Mouse (Mus musculus): Measurements from ENCODE around the gene Cntnap4. TPM values are rescaled to one million over a fixed set of nuclear protein-coding genes. Genes with fewer than 3 reads are reported as not detected.
"Not testable (repeated sequence)": the region's sequence is repeated elsewhere in the genome, so short reads cannot be mapped to it uniquely, and the experiment has no call there.

Gene Cntnap4
- polyA plus RNA-seq, 1 experiment, result not detected

GRCm38 (mm10) chr8:112841057-112841456, 271.2 kb downstream of the Cntnap4 start:
- TF ChIP-seq EP300 (IDR thresholded peaks at IDR 0.05; ENCODE audit: insufficient read depth, low read depth, low read length) (no peak), POLR2A (IDR thresholded peaks at IDR 0.05; ENCODE audit: insufficient read depth, low read length) (no peak), CTCF (IDR thresholded peaks at IDR 0.05; ENCODE audit: low read depth, low read length) (no peak)

GRCm38 (mm10) chr8:112849541-112849940, 279.7 kb downstream of the Cntnap4 start:
- H3K27ac ChIP-seq (ENCODE audit: insufficient read depth, low read length), result not testable (repeated sequence)

More at GRCm38 (mm10) chr8:112841057-112841456, 271.2 kb downstream of the Cntnap4 start:
- Histone ChIP-seq H3K4me3 (ENCODE audit: low read depth, low read length) (no peak overlapping the region), H3K36me3 (ENCODE audit: control insufficient read depth, insufficient read depth, low read length, poor library complexity, severe bottlenecking) (no peaks in the 10 kb centered on the region), H3K4me1 (ENCODE audit: control insufficient read depth, insufficient read depth, low read length) (no peaks in the 10 kb centered on the region), H3K9me3 (replicated peaks; ENCODE audit: control insufficient read depth, insufficient read depth, low read length, poor library complexity, severe bottlenecking) (no peaks in the 10 kb centered on the region), H3K27ac (ENCODE audit: insufficient read depth, low read length) (no peak overlapping the region), H3K9ac (ENCODE audit: low read depth, poor library complexity, severe bottlenecking) (no peak overlapping the region), H3K27me3 (ENCODE audit: control insufficient read depth, insufficient read depth, low read length, poor library complexity, severe bottlenecking) (no peaks in the 10 kb centered on the region)

GRCm38 (mm10) chr8:112906458-112907112, 336.7 kb downstream of the Cntnap4 start:
- no peak overlapping the region for H3K27ac ChIP-seq (ENCODE audit: insufficient read depth, low read length)
- no peak overlapping the region for H3K9ac ChIP-seq (ENCODE audit: low read depth, poor library complexity, severe bottlenecking)
- no peaks in the 10 kb centered on the region; the same call in 1 of the 2 replicates for H3K27me3 ChIP-seq (ENCODE audit: control insufficient read depth, insufficient read depth, low read length, poor library complexity, severe bottlenecking)
- TF ChIP-seq EP300 (IDR thresholded peaks at IDR 0.05; ENCODE audit: insufficient read depth, low read depth, low read length) (no peak), POLR2A (IDR thresholded peaks at IDR 0.05; ENCODE audit: insufficient read depth, low read length) (no peak), CTCF (IDR thresholded peaks at IDR 0.05; ENCODE audit: low read depth, low read length) (no peak)
- H3K9me3 ChIP-seq (replicated peaks; ENCODE audit: control insufficient read depth, insufficient read depth, low read length, poor library complexity, severe bottlenecking), result no peaks in the 10 kb centered on the region
- H3K4me1 ChIP-seq (ENCODE audit: control insufficient read depth, insufficient read depth, low read length), result no peaks in the 10 kb centered on the region
- H3K36me3 ChIP-seq (ENCODE audit: control insufficient read depth, insufficient read depth, low read length, poor library complexity, severe bottlenecking), result no peaks in the 10 kb centered on the region
- H3K4me3 ChIP-seq (ENCODE audit: low read depth, low read length), result no peak overlapping the region

More at GRCm38 (mm10) chr8:112849541-112849940, 279.7 kb downstream of the Cntnap4 start:
- not testable (repeated sequence) for H3K4me3 ChIP-seq (ENCODE audit: low read depth, low read length); H3K9me3 ChIP-seq (replicated peaks; ENCODE audit: control insufficient read depth, insufficient read depth, low read length, poor library complexity, severe bottlenecking); H3K27me3 ChIP-seq (ENCODE audit: control insufficient read depth, insufficient read depth, low read length, poor library complexity, severe bottlenecking); H3K36me3 ChIP-seq (ENCODE audit: control insufficient read depth, insufficient read depth, low read length, poor library complexity, severe bottlenecking); H3K9ac ChIP-seq (ENCODE audit: low read depth, poor library complexity, severe bottlenecking); H3K4me1 ChIP-seq (ENCODE audit: control insufficient read depth, insufficient read depth, low read length)

DNA sequence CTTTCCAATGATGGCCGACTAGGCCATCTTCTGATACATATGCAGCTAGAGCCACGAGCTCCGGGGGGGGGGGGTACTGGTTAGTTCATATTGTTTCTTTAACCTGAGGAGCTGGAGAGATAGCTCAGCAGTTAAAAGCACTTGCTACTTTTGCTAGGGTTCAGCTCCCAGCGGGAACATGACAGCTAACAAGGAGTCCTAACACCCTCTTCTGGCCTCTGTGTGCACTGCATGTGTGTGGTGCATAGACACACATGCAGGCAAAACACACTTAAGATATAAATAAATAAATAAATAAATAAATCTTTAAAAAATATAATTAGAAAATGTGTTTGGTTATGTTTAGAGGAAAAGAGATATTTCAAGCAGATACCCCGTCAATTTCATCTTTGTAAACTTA, 339.7 kb downstream of the Cntnap4 start:
- TF ChIP-seq CTCF (IDR thresholded peaks at IDR 0.05; ENCODE audit: low read depth, low read length) (peak; percentile 48), EP300 (IDR thresholded peaks at IDR 0.05; ENCODE audit: insufficient read depth, low read depth, low read length) (no peak)
- Histone ChIP-seq H3K4me3 (ENCODE audit: low read depth, low read length) (no peak overlapping the region), H3K4me1 (ENCODE audit: control insufficient read depth, insufficient read depth, low read length) (no peaks in the 10 kb centered on the region), H3K27me3 (ENCODE audit: control insufficient read depth, insufficient read depth, low read length, poor library complexity, severe bottlenecking) (no peaks in the 10 kb centered on the region; the same call in 1 of the 2 replicates), H3K36me3 (ENCODE audit: control insufficient read depth, insufficient read depth, low read length, poor library complexity, severe bottlenecking) (no peaks in the 10 kb centered on the region), H3K27ac (ENCODE audit: insufficient read depth, low read length) (no peak overlapping the region), H3K9me3 (replicated peaks; ENCODE audit: control insufficient read depth, insufficient read depth, low read length, poor library complexity, severe bottlenecking) (no peaks in the 10 kb centered on the region), H3K9ac (ENCODE audit: low read depth, poor library complexity, severe bottlenecking) (no peak overlapping the region)

GRCm38 (mm10) chr8:112911422-112911821, 341.6 kb downstream of the Cntnap4 start:
- Histone ChIP-seq H3K9me3 (replicated peaks; ENCODE audit: control insufficient read depth, insufficient read depth, low read length, poor library complexity, severe bottlenecking) (no peaks in the 10 kb centered on the region), H3K27me3 (ENCODE audit: control insufficient read depth, insufficient read depth, low read length, poor library complexity, severe bottlenecking) (no peaks in the 10 kb centered on the region), H3K4me3 (ENCODE audit: low read depth, low read length) (no peak overlapping the region), H3K4me1 (ENCODE audit: control insufficient read depth, insufficient read depth, low read length) (no peaks in the 10 kb centered on the region), H3K36me3 (ENCODE audit: control insufficient read depth, insufficient read depth, low read length, poor library complexity, severe bottlenecking) (no peaks in the 10 kb centered on the region), H3K9ac (ENCODE audit: low read depth, poor library complexity, severe bottlenecking) (no peak overlapping the region), H3K27ac (ENCODE audit: insufficient read depth, low read length) (no peak overlapping the region)
- TF ChIP-seq CTCF (IDR thresholded peaks at IDR 0.05; ENCODE audit: low read depth, low read length) (no peak), EP300 (IDR thresholded peaks at IDR 0.05; ENCODE audit: insufficient read depth, low read depth, low read length) (no peak), POLR2A (IDR thresholded peaks at IDR 0.05; ENCODE audit: insufficient read depth, low read length) (no peak)

- Histone ChIP-seq H3K9ac (ENCODE audit: low read depth, poor library complexity, severe bottlenecking) (no peak overlapping the region), H3K36me3 (ENCODE audit: control insufficient read depth, insufficient read depth, low read length, poor library complexity, severe bottlenecking) (no peaks in the 10 kb centered on the region), H3K9me3 (replicated peaks; ENCODE audit: control insufficient read depth, insufficient read depth, low read length, poor library complexity, severe bottlenecking) (no peaks in the 10 kb centered on the region), H3K4me3 (ENCODE audit: low read depth, low read length) (no peak overlapping the region), H3K27me3 (ENCODE audit: control insufficient read depth, insufficient read depth, low read length, poor library complexity, severe bottlenecking) (no peaks in the 10 kb centered on the region), H3K27ac (ENCODE audit: insufficient read depth, low read length) (no peak overlapping the region), H3K4me1 (ENCODE audit: control insufficient read depth, insufficient read depth, low read length) (no peaks in the 10 kb centered on the region)
- TF ChIP-seq EP300 (IDR thresholded peaks at IDR 0.05; ENCODE audit: insufficient read depth, low read depth, low read length), result no peak
- no peak for TF ChIP-seq POLR2A (IDR thresholded peaks at IDR 0.05; ENCODE audit: insufficient read depth, low read length)
- no peak for TF ChIP-seq CTCF (IDR thresholded peaks at IDR 0.05; ENCODE audit: low read depth, low read length)
Measured at GRCm38 (mm10) chr8:112922151-112922550, 352.3 kb downstream of the Cntnap4 start.
